In the genomic region with DNA sequence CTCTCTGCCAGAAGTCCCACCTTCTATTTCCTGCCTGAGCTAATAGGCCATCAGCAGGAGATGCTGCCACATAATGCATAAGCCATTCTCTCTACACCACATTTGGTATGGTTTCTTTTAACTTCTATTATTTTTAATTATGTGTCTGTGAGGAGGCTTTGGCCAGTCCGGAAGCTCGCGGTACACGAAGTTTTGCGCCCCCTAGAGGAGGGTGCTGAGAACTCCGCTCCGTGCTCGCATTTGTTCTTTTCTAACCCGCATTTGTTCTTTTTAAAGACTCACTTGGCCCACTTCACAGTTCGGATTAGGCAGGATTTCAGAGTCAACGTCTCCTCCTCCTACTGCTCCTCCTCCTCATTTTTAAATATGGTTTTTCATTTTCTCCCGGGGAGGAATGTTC, we compare ENCODE assay signal across 9 mouse cellular contexts. TPM values are rescaled to one million over a fixed set of nuclear protein-coding genes. Genes with fewer than 3 reads are reported as not detected.
DNase-seq lines count a peak whose midpoint lies in the region; ATAC-seq and TF ChIP-seq lines count a peak whose summit lies in the region.
"Had no signal": no experiment of that assay in that cellular context is flagged by ENCODE, and none has a peak within 500 bp of the region (broad histone marks: within the 10 kb centered on the region; RNA-seq: fewer than 3 reads in every experiment).

No protein-coding gene starts in this region.

- no peak overlapping the region for H3K9ac ChIP-seq in heart, embryonic 15.5 days
- H3K9ac ChIP-seq in liver, embryonic 12.5 days = no peak overlapping the region
- H3K9ac ChIP-seq in neural tube, embryonic 15.5 days (replicated peaks) = no peak overlapping the region

- no peak for TF ChIP-seq POLR2A in bone marrow, adult 2 months (IDR thresholded peaks at IDR 0.05; ENCODE audit: borderline replicate concordance, control insufficient read depth, low read depth, low read length)

- no peak overlapping the region for H3K4me3 ChIP-seq in heart, embryonic 15.5 days
- H3K4me3 ChIP-seq in bone marrow, adult 2 months (replicated peaks; ENCODE audit: control insufficient read depth, low read depth, low read length) = no peak overlapping the region
- H3K4me3 ChIP-seq in liver, embryonic 12.5 days = no peak overlapping the region
- no peak overlapping the region for H3K4me3 ChIP-seq in neural tube, embryonic 15.5 days (replicated peaks)

- no peaks in the 10 kb centered on the region for H3K9me3 ChIP-seq in heart, embryonic 15.5 days (replicated peaks)
- H3K9me3 ChIP-seq in liver, embryonic 12.5 days (replicated peaks) = no peaks in the 10 kb centered on the region
- 0 out of 2 replicates have a peak, but pooled peaks cover 5% of the 10 kb centered on the region for H3K9me3 ChIP-seq in neural tube, embryonic 15.5 days (replicated peaks)

- H3K4me2 ChIP-seq in heart, embryonic 15.5 days = peak overlapping the region; percentile 41; the same call in 1 of the 2 replicates
- H3K4me2 ChIP-seq in liver, embryonic 12.5 days = peak overlapping the region; percentile 28; the same call in 1 of the 2 replicates
- H3K4me2 ChIP-seq in neural tube, embryonic 15.5 days = peak overlapping the region; percentile 35

- 37% methylated on average over 12 of the region's 12 CpGs for WGBS in heart, embryonic 15.5 days
- WGBS in bone marrow, adult 2 months = 58% methylated on average over 12 of the region's 12 CpGs
- 36% methylated on average over 12 of the region's 12 CpGs for WGBS in liver, embryonic 12.5 days (ENCODE audit: insufficient replicate concordance)
- WGBS in neural tube, embryonic 15.5 days = 37% methylated on average over 12 of the region's 12 CpGs

- ATAC-seq in heart, embryonic 15.5 days (replicated peaks; ENCODE audit: insufficient number of reproducible peaks, insufficient read depth, low FRiP score, low read depth) = no peak
- ATAC-seq in liver, embryonic 12.5 days = no peak
- ATAC-seq in neural tube, embryonic 15.5 days (ENCODE audit: low FRiP score) = no peak

- no peaks in the 10 kb centered on the region; the same call in 1 of the 2 replicates for H3K4me1 ChIP-seq in heart, embryonic 15.5 days (replicated peaks)
- no peaks in the 10 kb centered on the region for H3K4me1 ChIP-seq in bone marrow, adult 2 months (ENCODE audit: control insufficient read depth, insufficient read depth, low read length)
- peaks cover 6% of the 10 kb centered on the region; the same call in 1 of the 2 replicates for H3K4me1 ChIP-seq in liver, embryonic 12.5 days
- H3K4me1 ChIP-seq in neural tube, embryonic 15.5 days = peaks cover 17% of the 10 kb centered on the region

- TF ChIP-seq CTCF in bone marrow, adult 2 months (IDR thresholded peaks at IDR 0.05; ENCODE audit: control insufficient read depth, insufficient read depth, low read length) = peak; percentile 34; the same call in 1 of the 2 replicates

- no peak overlapping the region for H3K27ac ChIP-seq in heart, embryonic 15.5 days
- H3K27ac ChIP-seq in bone marrow, adult 2 months (ENCODE audit: control insufficient read depth, insufficient read depth, low read depth, low read length, poor library complexity) = no peak overlapping the region
- H3K27ac ChIP-seq in liver, embryonic 12.5 days = no peak overlapping the region
- no peak overlapping the region for H3K27ac ChIP-seq in neural tube, embryonic 15.5 days (replicated peaks)
- H3K27ac ChIP-seq: macrophage had no signal

- H3K36me3 ChIP-seq in heart, embryonic 15.5 days = no peaks in the 10 kb centered on the region
- no peaks in the 10 kb centered on the region for H3K36me3 ChIP-seq in liver, embryonic 12.5 days
- no peaks in the 10 kb centered on the region for H3K36me3 ChIP-seq in neural tube, embryonic 15.5 days

- DNase-seq in heart, adult 9 months (ENCODE audit: low spot score in 2 of 2) = no peak
- peak; percentile 72 to 88 for DNase-seq in frontal cortex, adult 2 months (ENCODE audit: extremely low spot score in 1 of 2, low spot score in 1 of 2)
- DNase-seq in kidney, postnatal 14 days = peak; percentile 7
- no peak for DNase-seq in spleen, adult 18-20 months

- H3K27me3 ChIP-seq in heart, embryonic 15.5 days = no peaks in the 10 kb centered on the region
- no peaks in the 10 kb centered on the region for H3K27me3 ChIP-seq in liver, embryonic 12.5 days (replicated peaks)
- H3K27me3 ChIP-seq in neural tube, embryonic 15.5 days (replicated peaks) = no peaks in the 10 kb centered on the region

RNA-seq across cellular contexts. Expression of gene Atp23, which starts 56.5 kb away (rescaled TPM):
- polyA plus RNA-seq in heart, embryonic 15.5 days (2015; fragmentation: Nextera tagmentation; extraction: Ambion mirVana) = 9.1 and 9.8 TPM in 2 replicates
- 0.83 and 3.3 TPM in 2 replicates for polyA plus RNA-seq in bone marrow, adult 2 months (2011; ENCODE audit: insufficient read depth, insufficient read length, low replicate concordance, missing spikeins)
- polyA plus RNA-seq in frontal cortex, adult 2 months (2012; rRNA removed) = 9.5 and 10.7 TPM in 2 replicates
- 13.9 and 14.4 TPM in 2 replicates for polyA plus RNA-seq in liver, embryonic 12.5 days (2016; fragmentation: Nextera tagmentation; extraction: Ambion mirVana)
- 15.0 and 18.2 TPM in 2 replicates for polyA plus RNA-seq in neural tube, embryonic 15.5 days (2015; fragmentation: Nextera tagmentation; extraction: Ambion mirVana)

Comparison
In these comparisons a context has a peak if more than half of its experiments do, and no peak if none do; other contexts are left out.
1. DNase-seq: peak in frontal cortex, adult 2 months (2 of 2) and kidney, postnatal 14 days (single experiment); none in heart, adult 9 months (0 of 2) and spleen, adult 18-20 months (0 of 2).
2. Peak in every context shown above with its lines, with median percentiles within 50 percentile points of each other: H3K4me2 ChIP-seq.